Mouse (Mus musculus): ENCODE data around the gene Foxk2.
"Not testable (repeated sequence)": the region's sequence is repeated elsewhere in the genome, so short reads cannot be mapped to it uniquely, and the experiment has no call there.

Foxk2 gene

DNA sequence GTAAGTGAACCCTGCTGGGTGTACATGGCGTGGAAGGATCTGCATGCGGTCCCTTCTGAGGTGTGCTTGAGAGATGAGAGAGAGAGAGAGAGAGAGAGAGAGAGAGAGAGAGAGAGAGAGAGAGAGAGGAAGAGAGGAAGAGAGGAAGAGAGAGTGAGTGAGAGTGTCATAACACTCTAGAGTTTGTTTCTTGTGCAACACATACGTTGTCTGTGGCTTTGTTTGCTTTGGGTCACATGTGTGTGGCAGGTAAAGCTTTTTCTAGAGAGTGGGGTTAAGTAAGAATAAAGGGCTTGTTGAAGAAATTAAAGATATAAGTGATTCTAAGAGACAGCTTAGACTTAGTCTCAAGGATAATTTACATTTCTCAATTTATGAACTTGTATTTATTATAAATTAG is 18.2 kb downstream of the Foxk2 start:
- DNase-seq (ENCODE audit: low read depth, low spot score): no peak

DNA sequence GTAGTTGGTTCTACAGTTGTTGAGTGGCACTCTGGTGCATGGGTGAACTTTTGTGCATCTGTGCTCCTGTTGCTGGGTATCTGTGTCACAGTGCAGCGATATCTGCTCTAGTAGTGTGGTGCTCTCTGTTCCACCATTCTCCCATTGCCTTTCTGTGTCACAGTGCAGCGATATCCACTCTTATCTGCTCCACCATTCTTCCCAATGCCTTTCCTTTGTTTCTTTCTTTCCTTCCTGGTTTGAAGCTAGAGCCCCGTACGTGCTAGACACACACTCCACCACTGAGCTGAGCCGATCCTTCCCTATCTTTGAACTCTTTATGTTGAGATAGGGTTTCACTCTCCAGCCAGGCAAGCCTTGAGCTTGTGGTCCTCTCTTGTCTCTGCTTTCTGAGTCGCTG is 23.1 kb downstream of the Foxk2 start:
- DNase-seq (ENCODE audit: low read depth, low spot score): no peak

DNA sequence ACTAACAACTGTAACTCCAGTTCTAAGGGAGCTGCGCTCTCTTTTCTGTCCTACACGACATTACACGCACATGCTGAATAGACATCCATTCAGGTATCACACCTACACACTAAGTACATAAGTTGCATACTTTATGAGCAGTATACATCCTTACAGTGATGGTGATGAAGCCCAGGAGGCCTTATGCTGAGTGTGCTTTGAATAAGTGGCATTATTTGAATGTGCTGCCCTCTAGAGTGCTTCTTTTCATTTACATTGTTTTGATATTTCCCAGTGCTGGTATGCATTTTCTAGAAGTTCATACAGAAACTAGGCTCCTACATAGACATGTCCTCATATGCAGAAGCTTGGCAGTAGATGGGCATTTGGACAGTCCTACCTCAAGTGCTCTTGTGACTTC is 30.1 kb downstream of the Foxk2 start:
- no peak for DNase-seq (ENCODE audit: low read depth, low spot score)

DNA sequence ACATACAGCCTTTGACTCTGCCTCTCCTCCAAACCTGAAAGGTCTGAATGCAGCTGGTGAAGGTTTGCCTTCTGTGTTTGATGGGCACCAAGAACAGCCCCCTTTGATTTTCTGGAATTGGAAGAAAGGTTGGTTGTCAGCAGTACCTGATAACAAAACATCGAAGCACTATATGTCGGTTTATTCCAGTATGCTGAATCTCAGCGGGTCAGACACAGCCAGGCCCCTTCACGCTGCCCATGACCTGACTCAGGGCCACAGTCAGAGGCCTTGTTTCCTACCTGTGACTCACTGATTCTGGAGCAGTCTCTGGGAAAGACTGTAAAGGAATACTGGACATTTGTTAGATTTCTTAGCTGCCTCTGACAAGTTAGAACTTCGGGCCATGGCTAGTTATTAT is 35.0 kb downstream of the Foxk2 start:
- no peak for DNase-seq (ENCODE audit: low read depth, low spot score)

DNA sequence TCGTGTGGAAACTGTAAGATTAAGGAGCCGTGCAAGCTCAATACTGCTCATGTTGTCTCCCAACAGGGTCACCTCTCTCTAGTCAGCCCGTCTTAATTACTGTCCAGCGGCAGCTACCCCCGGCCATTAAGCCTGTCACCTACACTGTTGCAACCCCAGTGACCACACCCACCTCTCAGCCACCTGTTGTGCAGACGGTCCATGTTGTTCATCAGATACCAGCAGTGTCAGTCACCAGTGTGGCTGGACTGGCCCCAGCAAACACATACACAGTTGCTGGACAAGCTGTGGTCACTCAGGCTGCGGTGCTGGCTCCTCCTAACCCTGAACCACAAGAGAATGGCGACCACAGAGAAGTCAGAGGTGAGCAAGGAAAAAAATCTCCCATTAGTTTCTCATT is 38.7 kb downstream of the Foxk2 start:
- no peak for DNase-seq (ENCODE audit: low read depth, low spot score)

DNA sequence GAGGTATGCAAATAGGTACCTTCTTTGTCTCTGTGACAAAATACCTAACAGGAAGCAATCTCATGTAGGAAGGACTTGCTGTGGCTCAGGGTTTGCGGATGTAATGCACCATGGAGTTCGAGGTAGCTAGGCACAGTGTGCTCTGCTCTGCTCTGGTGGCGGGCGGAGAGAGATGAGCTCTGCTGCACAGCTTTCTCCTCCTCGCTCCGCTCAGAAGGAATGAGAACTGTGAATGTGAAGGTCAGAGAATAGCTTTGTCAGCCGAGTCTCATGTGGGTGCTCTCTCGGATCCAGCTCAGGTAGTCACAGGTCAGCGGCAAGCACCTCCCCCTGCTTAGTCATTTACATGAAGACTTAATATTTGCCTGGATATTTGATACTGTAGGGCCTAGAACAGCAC is 40.5 kb downstream of the Foxk2 start:
- no peak for DNase-seq (ENCODE audit: low read depth, low spot score)

DNA sequence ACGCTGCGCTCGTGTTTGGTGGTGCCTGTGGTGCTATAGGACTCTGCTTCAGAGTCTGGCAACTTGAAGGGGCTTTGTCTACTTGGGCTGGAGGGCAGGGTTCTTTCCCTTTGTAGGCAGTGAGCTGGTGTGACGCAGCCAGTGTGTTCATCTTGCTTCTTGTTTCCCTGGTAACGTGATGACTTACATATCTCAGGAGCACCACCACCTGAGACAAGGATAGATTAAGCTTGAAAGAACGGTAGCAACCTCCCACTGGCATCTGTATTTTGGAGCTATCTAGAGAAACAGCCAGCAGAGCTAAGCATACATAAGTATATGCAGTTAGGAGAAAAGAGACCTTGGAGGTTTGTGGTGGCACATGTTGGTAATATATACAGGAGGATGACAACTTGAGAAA is 45.6 kb downstream of the Foxk2 start:
- no peak for DNase-seq (ENCODE audit: low read depth, low spot score)

DNA sequence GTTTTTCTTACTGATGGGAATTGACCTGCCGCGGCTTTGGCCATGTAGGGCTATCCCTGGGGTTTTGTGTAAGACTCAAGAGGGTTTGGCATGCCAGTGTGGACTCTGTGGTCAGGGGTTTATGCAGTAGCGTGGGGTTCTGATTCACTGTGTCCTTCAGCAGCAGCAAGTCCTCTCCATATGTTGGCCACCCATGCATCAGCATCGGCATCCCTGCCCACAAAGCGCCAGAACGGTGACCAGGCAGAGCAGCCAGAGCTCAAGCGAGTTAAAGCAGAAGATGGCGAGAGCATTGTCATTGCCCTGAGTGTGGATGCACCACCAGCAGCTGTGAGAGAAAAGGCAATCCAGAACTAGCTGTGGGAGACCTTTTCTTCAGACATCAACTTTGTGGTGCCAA is 46.8 kb downstream of the Foxk2 start:
- no peak for DNase-seq (ENCODE audit: low read depth, low spot score)

DNA sequence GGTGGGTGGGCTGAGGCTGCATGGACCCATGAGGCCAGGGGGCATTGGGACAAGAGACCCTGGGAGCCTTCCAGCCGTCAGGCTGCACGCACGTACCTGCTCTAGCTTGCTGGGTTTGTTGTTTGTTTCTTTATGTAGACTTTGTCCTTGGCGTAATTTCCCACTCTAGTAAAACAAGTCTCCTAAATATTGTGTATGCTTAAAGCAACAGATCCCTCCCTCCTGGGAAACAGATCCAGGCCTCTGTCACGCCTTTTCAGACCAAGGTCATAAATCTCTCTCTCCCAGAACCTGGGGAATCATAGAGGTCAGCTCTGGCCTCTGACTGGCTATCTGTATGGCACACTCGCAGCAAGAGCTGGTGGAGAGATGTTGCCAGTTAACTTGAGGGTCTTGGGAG is 47.9 kb downstream of the Foxk2 start:
- not testable (repeated sequence) for DNase-seq (ENCODE audit: low read depth, low spot score)

DNA sequence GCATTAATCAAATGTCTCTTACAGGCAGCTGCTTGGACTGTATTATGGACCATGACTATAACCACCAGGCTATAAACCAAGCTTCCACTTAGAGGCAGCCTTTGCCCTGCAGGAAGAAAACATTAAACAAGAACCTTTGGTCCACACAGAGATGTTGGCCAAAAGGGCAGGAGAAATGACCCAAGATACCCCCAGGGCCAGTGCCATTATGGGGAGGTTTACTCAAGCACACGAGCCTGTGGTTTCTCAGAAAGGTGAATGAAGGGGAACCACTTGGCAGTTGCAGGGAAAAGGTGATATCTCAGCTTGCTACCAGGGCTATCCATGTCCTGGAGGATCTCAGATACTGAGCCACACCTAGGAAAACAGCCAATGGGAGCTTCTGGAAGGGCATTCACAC is 66.2 kb downstream of the Foxk2 start:
- no peak for DNase-seq (ENCODE audit: low read depth, low spot score)

DNA sequence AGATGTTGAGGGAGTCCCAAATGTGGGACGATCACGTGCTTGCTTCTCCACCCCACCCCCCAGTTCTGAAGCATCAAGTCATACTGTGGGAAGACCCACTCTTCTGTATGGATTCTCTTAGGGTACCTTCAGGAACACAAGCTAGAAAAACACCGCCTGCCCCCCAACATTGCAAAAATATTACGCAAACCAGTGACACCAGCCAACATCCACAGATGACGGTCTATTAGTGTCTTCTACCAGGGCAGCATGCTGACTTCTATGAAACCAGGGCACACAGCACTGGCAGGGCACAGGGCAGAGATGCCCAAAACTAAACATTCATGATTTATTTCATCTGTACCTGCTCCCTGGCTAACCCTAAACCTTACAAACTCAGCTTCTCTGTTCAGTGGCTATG is 66.9 kb downstream of the Foxk2 start:
- no peak for DNase-seq (ENCODE audit: low read depth, low spot score)

DNA sequence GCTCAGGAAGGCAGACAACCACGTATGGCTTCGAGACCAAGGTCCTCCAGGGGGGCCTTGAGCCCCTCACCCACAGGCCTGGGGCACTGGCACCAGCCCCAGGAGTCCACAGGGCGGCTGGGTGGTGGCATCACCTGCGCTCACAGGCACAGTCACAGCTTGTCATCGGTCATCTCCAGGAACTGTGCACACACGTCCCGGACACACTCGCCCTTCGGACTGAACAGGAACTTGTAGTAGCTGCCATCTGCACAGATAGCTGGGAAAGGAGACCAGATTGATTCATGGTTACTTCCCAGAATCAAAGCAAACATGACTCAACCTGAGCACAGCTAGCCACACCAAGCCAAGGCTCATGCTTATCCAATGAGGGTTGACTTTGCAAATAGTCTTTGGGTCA is 68.4 kb downstream of the Foxk2 start:
- DNase-seq (ENCODE audit: low read depth, low spot score): no peak

DNA sequence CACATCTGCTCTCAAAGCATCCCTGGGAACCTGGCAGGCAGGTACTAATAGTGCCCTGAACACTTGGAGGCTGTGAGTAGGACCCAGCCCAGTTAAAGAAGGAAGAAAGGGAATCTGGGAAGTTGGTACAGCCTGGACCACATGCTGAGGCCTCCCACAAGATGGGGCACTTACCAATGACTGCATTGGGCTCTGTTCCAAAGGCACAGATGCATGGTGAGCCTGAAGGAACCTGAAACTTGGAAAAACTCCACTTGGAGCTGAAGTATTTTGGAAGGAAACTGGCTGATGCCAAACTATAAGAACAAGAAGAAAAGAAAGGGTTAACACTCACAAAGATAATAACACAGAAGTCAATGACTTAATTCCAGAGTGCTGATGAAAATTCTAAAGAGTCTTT is 68.8 kb downstream of the Foxk2 start:
- DNase-seq (ENCODE audit: low read depth, low spot score): no peak

DNA sequence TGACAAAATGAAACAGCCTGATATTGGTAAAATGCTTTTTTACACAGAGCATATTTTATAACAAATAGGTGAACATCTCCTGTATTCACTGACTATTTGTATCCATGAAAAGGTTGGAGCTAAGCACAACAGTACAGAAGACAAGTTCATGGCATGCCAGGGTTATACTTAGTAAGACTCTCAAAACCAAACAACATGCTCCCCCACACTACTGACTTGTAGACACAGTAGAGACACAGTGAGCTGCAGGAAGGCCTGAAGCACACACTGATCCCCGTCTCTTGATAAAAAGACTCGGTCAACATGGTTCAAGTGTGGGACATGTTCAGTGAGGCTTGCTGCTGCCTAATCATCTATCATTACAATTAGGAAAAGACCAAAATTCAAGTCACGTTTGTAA is 71.9 kb downstream of the Foxk2 start:
- DNase-seq (ENCODE audit: low read depth, low spot score): no peak

DNA sequence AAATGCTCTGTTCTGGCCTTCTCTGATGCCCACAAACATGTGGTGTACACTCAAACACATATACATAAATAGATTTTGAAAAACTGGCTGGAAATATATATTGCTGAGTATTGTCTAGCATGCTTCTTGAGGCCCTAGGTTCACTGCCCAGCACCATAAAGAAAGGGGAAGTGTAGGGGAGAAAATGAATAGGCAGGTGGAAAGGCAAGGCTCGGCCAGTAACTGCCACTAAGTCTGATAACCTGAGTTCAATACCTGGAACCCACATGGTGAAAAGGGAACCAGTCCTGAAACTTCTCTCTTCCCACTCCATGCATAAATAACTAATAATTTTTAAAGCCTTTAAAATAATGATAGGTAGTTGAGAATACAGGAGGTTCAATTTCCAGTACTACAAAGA is 79.9 kb downstream of the Foxk2 start:
- no peak for DNase-seq (ENCODE audit: low read depth, low spot score)

DNA sequence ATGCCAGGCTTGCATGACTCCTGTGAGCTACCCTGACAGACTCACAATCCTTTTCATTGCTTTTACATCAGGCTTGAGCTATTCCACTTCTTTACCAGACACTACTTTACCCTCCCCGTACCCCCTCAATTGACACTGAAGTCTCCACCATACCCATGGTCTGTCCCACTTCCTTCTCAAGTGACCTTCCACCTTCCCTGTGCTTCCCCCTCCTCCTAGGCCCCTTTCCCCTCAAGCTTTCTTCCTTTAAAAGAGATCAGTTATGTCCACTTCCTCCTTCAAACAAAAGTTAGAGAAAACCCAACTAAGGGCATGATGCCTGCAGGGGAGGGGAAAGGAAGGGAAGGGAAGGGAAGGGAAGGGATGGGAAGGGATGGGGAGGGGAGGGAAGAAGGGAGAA is 80.5 kb downstream of the Foxk2 start:
- DNase-seq (ENCODE audit: low read depth, low spot score): no peak

DNA sequence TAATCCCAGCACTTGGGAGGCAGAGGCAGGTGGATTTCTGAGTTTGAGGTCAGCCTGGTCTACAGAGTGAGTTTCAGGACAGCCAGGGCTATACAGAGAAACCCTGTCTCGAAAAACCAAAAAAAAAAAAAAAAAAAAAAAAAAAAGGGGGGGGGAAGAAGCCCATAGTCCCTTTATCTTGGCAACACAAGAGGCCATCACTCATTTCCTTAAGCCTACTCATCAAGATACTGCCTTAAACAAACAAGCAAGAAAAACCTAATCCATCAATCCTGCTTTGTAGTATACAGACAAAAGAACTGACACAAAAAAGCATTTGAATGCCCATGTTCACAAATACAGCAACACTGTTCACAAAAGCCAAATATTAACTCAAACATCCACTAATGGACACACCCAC is 82.6 kb downstream of the Foxk2 start:
- not testable (repeated sequence) for DNase-seq (ENCODE audit: low read depth, low spot score)

DNA sequence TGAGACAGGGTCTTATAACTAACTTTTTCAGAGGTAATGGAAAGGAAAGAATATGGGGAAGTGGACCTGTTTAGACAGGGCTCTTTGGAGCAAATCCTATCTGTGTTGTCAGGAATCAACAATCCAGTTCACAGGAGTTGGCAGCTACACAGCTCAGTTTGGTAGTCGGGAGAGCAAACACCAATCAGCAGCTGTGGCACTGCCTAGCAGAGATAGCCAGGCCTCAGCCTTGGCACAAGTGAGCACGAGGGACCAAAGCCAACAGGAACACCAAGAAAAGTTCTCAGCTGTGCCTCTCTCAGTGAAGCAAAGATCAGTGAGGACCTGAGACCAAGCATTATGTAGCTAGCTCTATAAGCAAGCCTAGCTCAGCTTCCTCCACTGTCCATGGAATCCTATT is 87.2 kb downstream of the Foxk2 start:
- DNase-seq (ENCODE audit: low read depth, low spot score): no peak

DNA sequence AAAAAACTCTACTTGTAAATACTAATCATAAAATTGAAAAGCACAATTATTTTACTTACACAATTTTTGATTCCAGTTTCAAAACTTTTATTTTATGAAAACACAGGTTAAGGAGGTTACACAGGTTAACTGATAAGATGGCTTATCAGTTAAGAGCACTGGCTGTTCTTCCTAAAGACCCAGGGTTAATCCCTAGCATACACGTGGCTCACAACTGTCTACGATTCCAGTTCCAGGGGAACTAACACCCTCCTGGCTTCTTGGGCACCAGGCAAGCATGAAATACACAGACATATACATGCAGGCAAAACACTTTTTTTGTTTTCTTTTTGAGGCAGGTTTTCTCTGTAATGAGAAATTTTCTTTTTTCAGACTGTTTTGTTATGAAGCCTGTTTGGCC is 88.4 kb downstream of the Foxk2 start:
- DNase-seq (ENCODE audit: low read depth, low spot score): no peak

DNA sequence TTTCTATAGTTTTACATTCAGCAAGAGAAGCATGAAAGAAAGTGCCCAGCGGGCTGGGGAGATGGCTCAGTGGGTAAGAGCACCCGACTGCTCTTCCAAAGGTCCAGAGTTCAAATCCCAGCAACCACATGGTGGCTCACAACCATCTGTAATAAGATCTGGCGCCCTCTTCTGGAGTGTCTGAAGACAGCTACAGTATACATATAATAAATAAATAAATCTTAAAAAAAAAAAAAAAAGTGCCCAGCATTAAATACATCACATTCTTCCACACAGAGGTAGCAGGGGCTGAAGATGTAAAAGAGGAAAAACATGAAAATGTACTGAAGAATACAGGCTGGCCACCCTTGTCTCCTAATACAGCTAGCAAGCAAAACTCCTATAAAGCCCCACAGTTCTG is 88.9 kb downstream of the Foxk2 start:
- DNase-seq (ENCODE audit: low read depth, low spot score): not testable (repeated sequence)

DNA sequence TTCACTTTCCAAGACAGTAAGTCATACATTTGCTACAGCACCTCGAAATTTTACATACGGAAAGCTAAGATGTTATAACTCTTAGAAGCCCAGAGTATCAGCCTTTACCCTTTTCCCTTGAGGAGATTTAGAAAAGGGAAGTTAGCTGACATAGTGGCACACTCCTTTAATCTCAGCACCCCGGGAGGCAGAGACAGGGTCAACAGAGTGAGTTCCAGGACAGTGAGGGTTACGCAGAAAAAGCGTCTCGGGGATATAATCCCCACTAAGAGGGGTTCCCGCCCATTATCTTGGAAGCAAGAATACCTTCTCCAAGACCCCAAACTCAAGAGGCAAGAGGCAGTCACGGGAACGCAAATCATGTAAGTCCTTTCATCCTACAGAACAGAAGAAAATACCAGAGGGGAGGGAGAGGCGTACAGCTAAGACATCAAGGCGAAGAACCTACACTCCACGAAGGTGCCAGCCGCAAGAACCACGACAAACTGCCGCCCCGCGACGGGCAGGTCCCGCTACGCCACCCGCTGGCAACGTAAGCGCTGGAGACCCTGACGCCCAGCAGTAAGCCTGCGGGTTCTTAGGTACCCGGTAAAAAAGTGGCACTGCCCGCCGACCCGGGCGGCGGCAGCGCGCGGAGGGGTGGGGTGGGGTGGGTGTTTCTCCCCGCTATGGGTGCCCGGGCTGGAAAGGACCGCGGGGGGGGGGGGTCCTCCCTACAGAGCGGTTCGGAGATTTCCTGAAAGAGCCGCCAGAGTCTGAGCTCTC is 93.7 kb downstream of the Foxk2 start:
- DNase-seq (ENCODE audit: low read depth, low spot score): no peak

DNA sequence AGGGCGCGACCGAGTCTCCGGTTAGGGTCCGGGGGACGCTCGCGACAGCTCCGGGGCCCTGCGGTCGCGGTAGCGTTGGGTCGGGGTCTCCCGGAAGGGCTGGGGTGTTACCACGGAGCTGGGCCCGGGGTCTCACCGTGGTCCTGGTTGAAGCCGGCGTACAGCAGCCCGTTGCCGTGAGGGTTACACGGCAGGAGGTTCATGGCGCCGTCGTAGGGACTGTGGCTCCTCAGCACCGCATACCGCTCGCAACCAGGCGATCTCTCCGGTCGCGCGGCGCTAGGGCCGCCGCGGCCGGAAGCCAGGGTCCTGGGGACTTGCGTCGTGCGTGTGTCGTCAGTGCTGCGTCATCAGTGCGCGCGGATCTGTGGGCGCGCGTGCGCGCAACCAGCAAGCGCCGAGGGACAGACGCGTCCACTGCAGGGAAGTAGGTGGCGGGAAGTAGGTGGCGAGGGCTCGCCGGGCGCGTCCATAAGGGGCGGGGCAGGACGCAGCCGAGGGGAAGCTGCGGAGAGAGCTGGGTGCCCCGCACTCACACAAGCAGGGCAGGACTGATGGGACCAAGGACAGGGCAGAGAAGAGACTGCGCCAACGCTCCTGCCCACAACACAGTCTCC is 94.4 kb downstream of the Foxk2 start, which contains the start of gene Wdr45b:
Wdr45b (minus strand) TSS at position 355 of the 617 bp plus-strand sequence.
- DNase-seq (ENCODE audit: low read depth, low spot score): peak; percentile 92
